Mouse (Mus musculus) heart, postnatal 0 days (tissue): ENCODE results near the gene Nmnat2. TPM values are rescaled to one million over a fixed set of nuclear protein-coding genes. Genes with fewer than 3 reads are reported as not detected.

Experiments used
- ATAC-seq: fragments of 200-750 bp; cut with Nextera tagmentation; 2 replicates; pipeline ENCODE4 v1.8.0; 2017; ENCODE audit warnings: low read depth, moderate number of reproducible peaks, moderate library complexity; ENCODE audit not compliant: insufficient read depth
- DNase-seq: peaks from one replicate; pipeline ENCODE4 v3.0.0-alpha.2; 2016; ENCODE audit warnings: low spot score
- H3K27ac ChIP-seq: fragments of 300-500 bp; sonication (generic); 2 replicates; pipeline ENCODE4 v1.5.1; 2014; ENCODE audit warnings: low read depth, mild to moderate bottlenecking
- H3K27me3 ChIP-seq: fragments of 300-500 bp; sonication (generic); 2 replicates; pipeline ENCODE4 v1.6.1; 2014; ENCODE audit warnings: low read length, mixed read lengths; ENCODE audit not compliant: control insufficient read depth, insufficient read depth
- H3K36me3 ChIP-seq: fragments of 300-500 bp; sonication (generic); replicated peaks from 2 replicates; pipeline ENCODE4 v1.6.1; 2014; ENCODE audit warnings: low read length, mixed read lengths; ENCODE audit not compliant: control insufficient read depth, insufficient read depth
- H3K4me1 ChIP-seq: fragments of 300-500 bp; sonication (generic); 2 replicates; pipeline ENCODE4 v1.6.1; 2014; ENCODE audit warnings: antibody characterized with exemption; ENCODE audit not compliant: control insufficient read depth, insufficient read depth
- H3K4me2 ChIP-seq: fragments of 300-500 bp; sonication (generic); 2 replicates; pipeline ENCODE4 v1.6.1; 2014; ENCODE audit warnings: low read depth, mild to moderate bottlenecking, low read length, moderate library complexity
- H3K4me3 ChIP-seq: fragments of 300-500 bp; sonication (generic); 2 replicates; pipeline ENCODE4 v1.5.1; 2014; ENCODE audit warnings: low read depth, low read length
- H3K9ac ChIP-seq: fragments of 300-500 bp; sonication (generic); replicated peaks from 2 replicates; pipeline ENCODE4 v1.6.1; 2014; ENCODE audit warnings: low read depth, low read length, mixed read lengths
- H3K9me3 ChIP-seq: fragments of 300-500 bp; sonication (generic); replicated peaks from 2 replicates; pipeline ENCODE4 v1.6.1; 2016; ENCODE audit warnings: low read length; ENCODE audit not compliant: control insufficient read depth
- CTCF ChIP-seq: IDR thresholded peaks from 2 replicates; pipeline ENCODE4 v1.5.1; 2016; ENCODE audit warnings: antibody characterized with exemption, control low read depth, low read depth
- EP300 ChIP-seq: IDR thresholded peaks from 2 replicates; pipeline ENCODE4 v1.6.1; 2016; ENCODE audit warnings: antibody characterized with exemption, low read depth
- WGBS: fragments of 180-500 bp; shearing (Covaris S2); extraction: QIAGEN DNeasy Blood & Tissue Kit; methylation state at CpG from one replicate; pipeline ENCODE4 v1.1.7; 2014; 5-methylcytosine and 5-hydroxymethylcytosine counted together
- polyA plus RNA-seq: library from polyadenylated mRNA; unstranded; fragments of >200 nt; fragmentation: Nextera tagmentation; extraction: Ambion mirVana; gene quantifications from 2 replicates; pipeline ENCODE4 v1.2.1, GENCODE M21; 2015
- total RNA-seq: library from RNA; depleted of rRNA; stranded (reverse); fragments of >200 nt; gene quantifications from 2 replicates; pipeline ENCODE4 v1.2.3, GENCODE M21; 2014; ENCODE audit warnings: low replicate concordance

The Nmnat2 gene
- total and polyA plus RNA-seq, 2 experiments from 2014 or later, result 0.57 to 0.69 TPM

DNA sequence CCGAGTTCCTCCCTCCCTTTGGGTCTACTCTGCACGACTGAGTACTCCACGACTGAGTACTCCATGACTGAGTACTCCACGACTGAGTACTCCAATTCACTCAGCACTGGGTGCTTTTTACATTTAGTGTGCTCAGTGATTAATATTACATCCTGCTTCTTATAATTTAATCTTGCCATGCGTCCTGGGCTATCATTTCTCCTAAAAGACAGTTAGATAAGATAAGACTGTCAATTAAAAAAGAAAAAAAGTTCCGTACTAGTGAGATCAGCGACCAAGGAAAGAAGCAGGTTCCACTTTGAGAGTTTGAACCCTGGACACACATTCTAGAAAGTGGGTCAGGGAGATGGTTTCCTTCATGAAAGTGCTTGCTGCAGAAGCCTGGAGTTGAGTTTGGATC lies 79.3 kb downstream of the Nmnat2 start:
- no peak for DNase-seq
- no peak overlapping the region for H3K4me3 ChIP-seq
- no peaks in the 10 kb centered on the region for H3K27me3 ChIP-seq
- 53% methylated on average over 7 of the region's 7 CpGs for WGBS
- H3K27ac ChIP-seq, result no peak overlapping the region
- H3K36me3 ChIP-seq, result no peaks in the 10 kb centered on the region
- H3K4me2 ChIP-seq, result no peak overlapping the region
- TF ChIP-seq EP300 (no peak), CTCF (no peak)
- 0 out of 2 replicates have a peak, but pooled peaks cover under 1% of the 10 kb centered on the region for H3K9me3 ChIP-seq
- no peak overlapping the region for H3K9ac ChIP-seq
- no peak for ATAC-seq
- H3K4me1 ChIP-seq, result no peaks in the 10 kb centered on the region

DNA sequence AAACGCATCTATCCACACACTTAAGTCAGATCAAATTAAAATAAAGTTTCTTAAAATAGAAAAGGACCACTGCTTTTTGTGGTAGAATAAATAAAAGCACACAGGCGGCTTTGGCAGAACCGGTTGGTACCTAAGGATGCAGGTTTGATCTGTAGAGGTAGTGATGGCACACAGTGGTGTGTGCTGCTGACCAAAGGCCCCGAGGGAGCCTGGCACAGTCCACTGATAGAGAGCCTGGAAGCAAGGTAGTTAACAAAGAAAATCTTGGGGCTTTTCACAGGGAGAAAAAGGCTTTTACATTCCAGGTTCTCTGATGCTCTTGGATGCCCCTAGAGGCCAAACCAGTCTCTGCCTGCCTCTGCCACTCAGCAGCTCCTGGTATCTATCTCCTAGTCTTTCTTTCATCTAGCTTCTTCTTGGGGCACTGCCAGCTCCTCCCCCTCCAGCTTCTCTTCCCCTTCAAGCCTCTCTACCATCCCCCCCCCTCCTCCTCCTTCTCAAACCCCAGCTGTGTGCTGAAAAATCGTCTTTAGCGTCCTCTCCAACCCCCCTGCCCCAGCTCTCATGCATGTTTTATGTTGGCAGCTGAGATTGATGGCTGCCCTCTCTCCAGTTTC lies 80.6 kb downstream of the Nmnat2 start:
- H3K4me2 ChIP-seq, result no peak overlapping the region
- TF ChIP-seq CTCF (peak; percentile 61), EP300 (no peak)
- H3K36me3 ChIP-seq, result no peaks in the 10 kb centered on the region
- H3K4me1 ChIP-seq, result no peaks in the 10 kb centered on the region
- H3K9ac ChIP-seq, result no peak overlapping the region
- no peak overlapping the region for H3K4me3 ChIP-seq
- WGBS, result 39% methylated on average over 6 of the region's 6 CpGs
- DNase-seq (peak; percentile 24), ATAC-seq (no peak)
- no peaks in the 10 kb centered on the region for H3K9me3 ChIP-seq
- H3K27ac ChIP-seq, result no peak overlapping the region
- H3K27me3 ChIP-seq, result no peaks in the 10 kb centered on the region

GRCm38 (mm10) chr1:153037353-153038345 lies 82.9 kb downstream of the Nmnat2 start:
- 74% methylated on average over 10 of the region's 10 CpGs for WGBS
- H3K27ac ChIP-seq, result no peak overlapping the region
- no peak overlapping the region for H3K4me2 ChIP-seq
- H3K27me3 ChIP-seq, result no peaks in the 10 kb centered on the region
- H3K36me3 ChIP-seq, result no peaks in the 10 kb centered on the region
- no peak for ATAC-seq
- no peak for DNase-seq
- no peak overlapping the region for H3K9ac ChIP-seq
- no peak overlapping the region for H3K4me3 ChIP-seq
- H3K4me1 ChIP-seq, result no peaks in the 10 kb centered on the region
- H3K9me3 ChIP-seq, result no peaks in the 10 kb centered on the region
- TF ChIP-seq EP300, result no peak

GRCm38 (mm10) chr1:153040091-153040490 lies 85.3 kb downstream of the Nmnat2 start:
- TF ChIP-seq EP300 (no peak), CTCF (peak; percentile 39)
- Histone ChIP-seq H3K4me2 (no peak overlapping the region), H3K4me3 (no peak overlapping the region), H3K27me3 (no peaks in the 10 kb centered on the region), H3K27ac (no peak overlapping the region), H3K4me1 (no peaks in the 10 kb centered on the region), H3K9me3 (no peaks in the 10 kb centered on the region), H3K9ac (no peak overlapping the region), H3K36me3 (no peaks in the 10 kb centered on the region)
- ATAC-seq, result peak; percentile 67
- 32% methylated on average over 3 of the region's 3 CpGs for WGBS
- DNase-seq, result peak; percentile 35

- Histone ChIP-seq H3K9ac (no peak overlapping the region), H3K4me2 (no peak overlapping the region), H3K27me3 (no peaks in the 10 kb centered on the region), H3K27ac (no peak overlapping the region), H3K9me3 (no peaks in the 10 kb centered on the region), H3K4me1 (no peaks in the 10 kb centered on the region), H3K36me3 (no peaks in the 10 kb centered on the region), H3K4me3 (no peak overlapping the region)
- TF ChIP-seq CTCF, result no peak
- no peak for TF ChIP-seq EP300
- WGBS, result 63% methylated on average over 2 of the region's 2 CpGs
- DNase-seq (no peak), ATAC-seq (no peak)
Measured at GRCm38 (mm10) chr1:153041046-153041445, 86.3 kb downstream of the Nmnat2 start.
